ENCODE assay signal across 8 mouse cellular contexts in genomic region chr11:101081659-101082058, GRCm38 (mm10). TPM values are rescaled to one million over a fixed set of nuclear protein-coding genes. Genes with fewer than 3 reads are reported as not detected.
A peak's percentile ranks its signal among the peaks of the same experiment; 100 is the strongest.
DNase-seq lines count a peak whose midpoint lies in the region; ATAC-seq and TF ChIP-seq lines count a peak whose summit lies in the region.

No protein-coding gene starts in this region.

- H3K9ac ChIP-seq in hindbrain, postnatal 0 days (replicated peaks; ENCODE audit: low read length) = peak overlapping the region; percentile 38
- peak overlapping the region; percentile 41 for H3K9ac ChIP-seq in midbrain, embryonic 15.5 days

- H3K9me3 ChIP-seq in hindbrain, postnatal 0 days (ENCODE audit: low read length) = no peaks in the 10 kb centered on the region
- no peaks in the 10 kb centered on the region for H3K9me3 ChIP-seq in midbrain, embryonic 15.5 days

- intact Hi-C loops in gastrocnemius, postnatal 14 days (cut with DNase I; ENCODE audit: low total_unique reads) = no loop called here

- DNase-seq in kidney, adult 2 months = peak; percentile 40
- no peak for DNase-seq in kidney, postnatal 14 days
- peak; percentile 15 for DNase-seq in hindbrain, postnatal 0 days (ENCODE audit: low spot score)
- DNase-seq in gastrocnemius, postnatal 14 days = no peak
- DNase-seq in thymus, postnatal 14 days = no peak
- no peak for DNase-seq in cerebellum, postnatal 36 days

- H3K4me3 ChIP-seq in kidney, adult 2 months (ENCODE audit: insufficient read depth, low read depth, low read length) = peak overlapping the region; percentile 51
- peak overlapping the region; percentile 53 for H3K4me3 ChIP-seq in bone marrow, adult 2 months (replicated peaks; ENCODE audit: control insufficient read depth, low read depth, low read length)
- peak overlapping the region; percentile 75 for H3K4me3 ChIP-seq in hindbrain, postnatal 0 days (ENCODE audit: low read length)
- H3K4me3 ChIP-seq in midbrain, embryonic 15.5 days = peak overlapping the region; percentile 72

- TF ChIP-seq POLR2A in kidney, adult 2 months (IDR thresholded peaks at IDR 0.05; ENCODE audit: low read depth, low read length) = no peak
- no peak for TF ChIP-seq POLR2A in bone marrow, adult 2 months (IDR thresholded peaks at IDR 0.05; ENCODE audit: borderline replicate concordance, control insufficient read depth, low read depth, low read length)

- no peak for ATAC-seq in hindbrain, postnatal 0 days
- ATAC-seq in midbrain, embryonic 15.5 days (replicated peaks) = no peak

- no peaks in the 10 kb centered on the region for H3K27me3 ChIP-seq in kidney, adult 2 months (replicated peaks; ENCODE audit: control insufficient read depth, insufficient read depth, low read length)
- H3K27me3 ChIP-seq in hindbrain, postnatal 0 days (ENCODE audit: insufficient read depth, low read length) = peaks cover 29% of the 10 kb centered on the region
- peaks cover 45% of the 10 kb centered on the region for H3K27me3 ChIP-seq in midbrain, embryonic 15.5 days (replicated peaks)

- H3K27ac ChIP-seq in kidney, adult 2 months (ENCODE audit: insufficient read depth, low read depth, low read length) = peak overlapping the region; percentile 84
- H3K27ac ChIP-seq in bone marrow, adult 2 months (ENCODE audit: control insufficient read depth, insufficient read depth, low read depth, low read length, poor library complexity) = peak overlapping the region; percentile 75
- peak overlapping the region; percentile 94 for H3K27ac ChIP-seq in hindbrain, postnatal 0 days
- H3K27ac ChIP-seq in midbrain, embryonic 15.5 days = peak overlapping the region; percentile 88

- peak overlapping the region; percentile 100 for H3K4me2 ChIP-seq in hindbrain, postnatal 0 days (ENCODE audit: low read depth, low read length)
- peak overlapping the region; percentile 95 for H3K4me2 ChIP-seq in midbrain, embryonic 15.5 days

- H3K4me1 ChIP-seq in kidney, adult 2 months (ENCODE audit: control insufficient read depth, insufficient read depth, low read length) = peaks cover 23% of the 10 kb centered on the region
- peaks cover 4% of the 10 kb centered on the region for H3K4me1 ChIP-seq in bone marrow, adult 2 months (ENCODE audit: control insufficient read depth, insufficient read depth, low read length)
- peaks cover 20% of the 10 kb centered on the region; the same call in 1 of the 2 replicates for H3K4me1 ChIP-seq in hindbrain, postnatal 0 days (ENCODE audit: insufficient read depth, low read length)
- peaks cover 32% of the 10 kb centered on the region for H3K4me1 ChIP-seq in midbrain, embryonic 15.5 days

- no peaks in the 10 kb centered on the region for H3K36me3 ChIP-seq in kidney, adult 2 months (ENCODE audit: control insufficient read depth, insufficient read depth, low read length)
- H3K36me3 ChIP-seq in hindbrain, postnatal 0 days (ENCODE audit: insufficient read depth, low read length) = peaks cover 2% of the 10 kb centered on the region; the same call in 1 of the 2 replicates
- no peaks in the 10 kb centered on the region for H3K36me3 ChIP-seq in midbrain, embryonic 15.5 days (replicated peaks)

- no peak for TF ChIP-seq CTCF in kidney, adult 2 months (conservative IDR thresholded peaks at IDR 0.05; ENCODE audit: insufficient read depth, insufficient read length, low read depth, low read length)
- TF ChIP-seq CTCF in bone marrow, adult 2 months (IDR thresholded peaks at IDR 0.05; ENCODE audit: control insufficient read depth, insufficient read depth, low read length) = no peak
- TF ChIP-seq CTCF in hindbrain, postnatal 0 days (IDR thresholded peaks at IDR 0.05; ENCODE audit: low read depth) = no peak

- WGBS in kidney, adult 2 months = 8% methylated on average over 10 of the region's 10 CpGs
- 11% methylated on average over 10 of the region's 10 CpGs for WGBS in bone marrow, adult 2 months
- WGBS in hindbrain, postnatal 0 days = 8% methylated on average over 10 of the region's 10 CpGs
- WGBS in midbrain, embryonic 15.5 days = 6% methylated on average over 10 of the region's 10 CpGs

RNA-seq across cellular contexts. Expression of gene Coasy, which starts 0.7 kb away (rescaled TPM):
- 154 and 200 TPM in 2 replicates for polyA plus RNA-seq in kidney, adult 2 months (2012; rRNA removed)
- 11.2 and 25.5 TPM in 2 replicates for polyA plus RNA-seq in bone marrow, adult 2 months (2011; ENCODE audit: insufficient read depth, insufficient read length, low replicate concordance, missing spikeins)
- total RNA-seq in hindbrain, postnatal 0 days (2014; rRNA removed) = 45.7 and 53.2 TPM in 2 replicates
- 34.5 and 35.1 TPM in 2 replicates for polyA plus RNA-seq in hindbrain, postnatal 0 days (2015; fragmentation: Nextera tagmentation; extraction: Ambion mirVana)
- 43.3 and 47.1 TPM in 2 replicates for polyA plus RNA-seq in midbrain, embryonic 15.5 days (2015; fragmentation: Nextera tagmentation; extraction: Ambion mirVana)
- 1 to 10 TPM; 8.1 to 9.5 TPM for total RNA-seq in gastrocnemius, postnatal 14 days (2021)

RNA-seq across cellular contexts. Expression of gene Hsd17b1, which starts 3.4 kb away (rescaled TPM):
- polyA plus RNA-seq in kidney, adult 2 months (2012; rRNA removed) = 0.44 and 0.83 TPM in 2 replicates
- 0.97 and 2.3 TPM in 2 replicates for polyA plus RNA-seq in bone marrow, adult 2 months (2011; ENCODE audit: insufficient read depth, insufficient read length, low replicate concordance, missing spikeins)
- 0.16 and 0.22 TPM in 2 replicates for total RNA-seq in hindbrain, postnatal 0 days (2014; rRNA removed)
- not detected in 2 replicates for polyA plus RNA-seq in hindbrain, postnatal 0 days (2015; fragmentation: Nextera tagmentation; extraction: Ambion mirVana)
- polyA plus RNA-seq in midbrain, embryonic 15.5 days (2015; fragmentation: Nextera tagmentation; extraction: Ambion mirVana) = 0.37 and 0.63 TPM in 2 replicates
- under 1 TPM in 1 of 2 experiments, not detected in 1; 0.29 TPM for total RNA-seq in gastrocnemius, postnatal 14 days (2021)

RNA-seq across cellular contexts. Expression of gene Mlx, which starts 5.4 kb away (rescaled TPM):
- 56.9 and 67.9 TPM in 2 replicates for polyA plus RNA-seq in kidney, adult 2 months (2012; rRNA removed)
- polyA plus RNA-seq in bone marrow, adult 2 months (2011; ENCODE audit: insufficient read depth, insufficient read length, low replicate concordance, missing spikeins) = 15.3 and 23.6 TPM in 2 replicates
- total RNA-seq in hindbrain, postnatal 0 days (2014; rRNA removed) = 42.2 and 75.2 TPM in 2 replicates
- polyA plus RNA-seq in hindbrain, postnatal 0 days (2015; fragmentation: Nextera tagmentation; extraction: Ambion mirVana) = 58.3 and 61.0 TPM in 2 replicates
- 103 and 107 TPM in 2 replicates for polyA plus RNA-seq in midbrain, embryonic 15.5 days (2015; fragmentation: Nextera tagmentation; extraction: Ambion mirVana)
- 10 to 100 TPM; 10.8 to 12.4 TPM for total RNA-seq in gastrocnemius, postnatal 14 days (2021)

RNA-seq across cellular contexts. Expression of gene Naglu, which starts 11.8 kb away (rescaled TPM):
- 50.6 and 60.6 TPM in 2 replicates for polyA plus RNA-seq in kidney, adult 2 months (2012; rRNA removed)
- polyA plus RNA-seq in bone marrow, adult 2 months (2011; ENCODE audit: insufficient read depth, insufficient read length, low replicate concordance, missing spikeins) = 3.4 and 5.6 TPM in 2 replicates
- 23.1 and 23.8 TPM in 2 replicates for total RNA-seq in hindbrain, postnatal 0 days (2014; rRNA removed)
- 15.3 and 17.0 TPM in 2 replicates for polyA plus RNA-seq in hindbrain, postnatal 0 days (2015; fragmentation: Nextera tagmentation; extraction: Ambion mirVana)
- polyA plus RNA-seq in midbrain, embryonic 15.5 days (2015; fragmentation: Nextera tagmentation; extraction: Ambion mirVana) = 13.7 and 15.5 TPM in 2 replicates
- total RNA-seq in gastrocnemius, postnatal 14 days (2021) = 1 to 10 TPM; 6.2 to 7.4 TPM

RNA-seq across cellular contexts. Expression of gene Psmc3ip, which starts 13.6 kb away (rescaled TPM):
- 1.2 and 1.9 TPM in 2 replicates for polyA plus RNA-seq in kidney, adult 2 months (2012; rRNA removed)
- polyA plus RNA-seq in bone marrow, adult 2 months (2011; ENCODE audit: insufficient read depth, insufficient read length, low replicate concordance, missing spikeins) = 12.6 and 14.3 TPM in 2 replicates
- total RNA-seq in hindbrain, postnatal 0 days (2014; rRNA removed) = 2.9 and 5.5 TPM in 2 replicates
- 16.3 and 17.5 TPM in 2 replicates for polyA plus RNA-seq in hindbrain, postnatal 0 days (2015; fragmentation: Nextera tagmentation; extraction: Ambion mirVana)
- polyA plus RNA-seq in midbrain, embryonic 15.5 days (2015; fragmentation: Nextera tagmentation; extraction: Ambion mirVana) = 18.3 and 20.3 TPM in 2 replicates
- 1 to 10 TPM; 1.1 to 1.5 TPM for total RNA-seq in gastrocnemius, postnatal 14 days (2021)

Comparison
In these comparisons a context has a peak if more than half of its experiments do, and no peak if none do; other contexts are left out.
1. DNase-seq: peak in kidney, adult 2 months (single experiment) and hindbrain, postnatal 0 days (single experiment); none in kidney, postnatal 14 days (single experiment), gastrocnemius, postnatal 14 days (single experiment), thymus, postnatal 14 days (single experiment) and cerebellum, postnatal 36 days (0 of 2).
2. Peak in every context shown above with its lines, with median percentiles within 50 percentile points of each other: H3K27ac ChIP-seq and H3K4me3 ChIP-seq.